10 mouse cellular contexts compared by ENCODE assay signal in genomic region chr14:14804518-14805212, GRCm38 (mm10). TPM values are rescaled to one million over a fixed set of nuclear protein-coding genes. Genes with fewer than 3 reads are reported as not detected.
DNase-seq lines count a peak whose midpoint lies in the region; ATAC-seq and TF ChIP-seq lines count a peak whose summit lies in the region.
"Had no signal": no experiment of that assay in that cellular context is flagged by ENCODE, and none has a peak within 500 bp of the region (broad histone marks: within the 10 kb centered on the region; RNA-seq: fewer than 3 reads in every experiment).

No protein-coding gene starts in this region.

- H3K27me3 ChIP-seq in lung, postnatal 0 days (replicated peaks; ENCODE audit: insufficient read depth, low read length): no peaks in the 10 kb centered on the region
- H3K27me3 ChIP-seq in forebrain, embryonic 13.5 days: no peaks in the 10 kb centered on the region
- no peaks in the 10 kb centered on the region for H3K27me3 ChIP-seq in hindbrain, postnatal 0 days (ENCODE audit: insufficient read depth, low read length)
- no peaks in the 10 kb centered on the region for H3K27me3 ChIP-seq in neural tube, embryonic 14.5 days (ENCODE audit: control insufficient read depth, insufficient read depth, low read length)

- intact Hi-C loops in left cerebral cortex, postnatal 14 days (cut with DNase I): no loop called here

- TF ChIP-seq EP300 in lung, postnatal 0 days (IDR thresholded peaks at IDR 0.05): no peak

- DNase-seq in lung, postnatal 0 days (ENCODE audit: low spot score): peak; percentile 19
- no peak for DNase-seq in lung, postnatal 14 days
- no peak for DNase-seq in hindbrain, postnatal 0 days (ENCODE audit: low spot score)
- no peak for DNase-seq in yolk sac, embryonic 10.5 days (ENCODE audit: low spot score)
- no peak for DNase-seq in left cerebral cortex, postnatal 14 days (ENCODE audit: low spot score in 2 of 2)
- DNase-seq: thymus, adult 18-20 months had no signal

- no peak overlapping the region for H3K27ac ChIP-seq in lung, postnatal 0 days (ENCODE audit: low read length)
- H3K27ac ChIP-seq in forebrain, embryonic 13.5 days: no peak overlapping the region
- no peak overlapping the region for H3K27ac ChIP-seq in hindbrain, postnatal 0 days
- no peak overlapping the region for H3K27ac ChIP-seq in neural tube, embryonic 14.5 days (ENCODE audit: low read depth, low read length)

- 63% methylated on average over 5 of the region's 5 CpGs for WGBS in lung, postnatal 0 days
- WGBS in forebrain, embryonic 13.5 days: 74% methylated on average over 5 of the region's 5 CpGs
- 71% methylated on average over 5 of the region's 5 CpGs for WGBS in hindbrain, postnatal 0 days
- WGBS in neural tube, embryonic 14.5 days: 77% methylated on average over 5 of the region's 5 CpGs

- H3K9ac ChIP-seq in lung, postnatal 0 days (replicated peaks; ENCODE audit: low read depth): no peak overlapping the region
- no peak overlapping the region for H3K9ac ChIP-seq in forebrain, embryonic 13.5 days
- no peak overlapping the region for H3K9ac ChIP-seq in hindbrain, postnatal 0 days (replicated peaks; ENCODE audit: low read length)
- no peak overlapping the region for H3K9ac ChIP-seq in neural tube, embryonic 14.5 days (replicated peaks; ENCODE audit: low read depth, low read length)

- ATAC-seq in lung, postnatal 0 days: 0 out of 2 replicates have a peak, but pooled peaks have one; percentile 17
- ATAC-seq in forebrain, embryonic 13.5 days: peak; percentile 46
- ATAC-seq in hindbrain, postnatal 0 days: peak; percentile 27; the same call in 1 of the 2 replicates
- peak; percentile 42 for ATAC-seq in neural tube, embryonic 14.5 days (ENCODE audit: low read depth)
- ATAC-seq: activated CD4-positive, CD25-positive, alpha-beta regulatory T cell, adult 4 months had no signal

- H3K4me2 ChIP-seq in lung, postnatal 0 days (replicated peaks; ENCODE audit: low read depth, low read length): no peak overlapping the region
- H3K4me2 ChIP-seq in forebrain, embryonic 13.5 days: no peak overlapping the region
- H3K4me2 ChIP-seq in hindbrain, postnatal 0 days (ENCODE audit: low read depth, low read length): peak overlapping the region; percentile 38
- no peak overlapping the region for H3K4me2 ChIP-seq in neural tube, embryonic 14.5 days (ENCODE audit: low read depth, low read length)

- H3K4me1 ChIP-seq in lung, postnatal 0 days (ENCODE audit: insufficient read depth, low read depth, low read length): no peaks in the 10 kb centered on the region
- H3K4me1 ChIP-seq in forebrain, embryonic 13.5 days: no peaks in the 10 kb centered on the region
- no peaks in the 10 kb centered on the region for H3K4me1 ChIP-seq in hindbrain, postnatal 0 days (ENCODE audit: insufficient read depth, low read length)
- no peaks in the 10 kb centered on the region for H3K4me1 ChIP-seq in neural tube, embryonic 14.5 days (ENCODE audit: control insufficient read depth, insufficient read depth, low read length)

- TF ChIP-seq CTCF in lung, postnatal 0 days (IDR thresholded peaks at IDR 0.05): no peak
- no peak for TF ChIP-seq CTCF in hindbrain, postnatal 0 days (IDR thresholded peaks at IDR 0.05; ENCODE audit: low read depth)

- H3K4me3 ChIP-seq in lung, postnatal 0 days (ENCODE audit: low read depth, low read length): no peak overlapping the region
- no peak overlapping the region for H3K4me3 ChIP-seq in forebrain, embryonic 13.5 days
- no peak overlapping the region for H3K4me3 ChIP-seq in hindbrain, postnatal 0 days (ENCODE audit: low read length)
- H3K4me3 ChIP-seq in neural tube, embryonic 14.5 days (ENCODE audit: low read depth, low read length): no peak overlapping the region

- H3K36me3 ChIP-seq in lung, postnatal 0 days (ENCODE audit: insufficient read depth, low read length): no peaks in the 10 kb centered on the region
- H3K36me3 ChIP-seq in forebrain, embryonic 13.5 days (ENCODE audit: poor library complexity, severe bottlenecking): peaks cover 9% of the 10 kb centered on the region
- peaks cover 5% of the 10 kb centered on the region; the same call in 1 of the 2 replicates for H3K36me3 ChIP-seq in hindbrain, postnatal 0 days (ENCODE audit: insufficient read depth, low read length)
- H3K36me3 ChIP-seq in neural tube, embryonic 14.5 days (ENCODE audit: control insufficient read depth, insufficient read depth, low read length): peaks cover 9% of the 10 kb centered on the region; the same call in 1 of the 2 replicates

- H3K9me3 ChIP-seq in lung, postnatal 0 days (ENCODE audit: low read length): no peaks in the 10 kb centered on the region
- no peaks in the 10 kb centered on the region for H3K9me3 ChIP-seq in forebrain, embryonic 13.5 days (replicated peaks)
- no peaks in the 10 kb centered on the region for H3K9me3 ChIP-seq in hindbrain, postnatal 0 days (ENCODE audit: low read length)
- no peaks in the 10 kb centered on the region for H3K9me3 ChIP-seq in neural tube, embryonic 14.5 days (ENCODE audit: control insufficient read depth, low read length)

RNA-seq across cellular contexts. Expression of gene Nek10, which starts 1.4 kb away (rescaled TPM):
- polyA plus RNA-seq in lung, postnatal 0 days (2015; fragmentation: Nextera tagmentation; extraction: Ambion mirVana): 0.24 TPM in 2 replicates
- polyA plus RNA-seq in forebrain, embryonic 13.5 days (2015; fragmentation: Nextera tagmentation; extraction: Ambion mirVana): 0.08 TPM in 1 of 2 replicates, not detected in the other
- total RNA-seq in hindbrain, postnatal 0 days (2014; rRNA removed): 0.07 and 0.68 TPM in 2 replicates
- polyA plus RNA-seq in hindbrain, postnatal 0 days (2015; fragmentation: Nextera tagmentation; extraction: Ambion mirVana): 0.09 and 0.13 TPM in 2 replicates
- 0.03 and 0.04 TPM in 2 replicates for polyA plus RNA-seq in neural tube, embryonic 14.5 days (2014; fragmentation: Nextera tagmentation; extraction: Ambion mirVana)
- 1 to 10 TPM; 2.8 to 3.0 TPM for total RNA-seq in left cerebral cortex, postnatal 14 days (2021)
- polyA plus RNA-seq: liver, embryonic 16.5 days had no signal
